Mouse (Mus musculus): ENCODE measurements around the gene Prkag1. TPM values are rescaled to one million over a fixed set of nuclear protein-coding genes. Genes with fewer than 3 reads are reported as not detected.

The Prkag1 gene
- polyA plus RNA-seq, 1 experiment from 2014 or later: 59.0 TPM

- Histone ChIP-seq H3K27ac (no peak overlapping the region), H3K27me3 (ENCODE audit: control insufficient read depth, insufficient read depth, low read length) (peaks cover 99% of the 10 kb centered on the region), H3K9me3 (ENCODE audit: control insufficient read depth, low read length) (no peaks in the 10 kb centered on the region), H3K4me1 (replicated peaks; ENCODE audit: control insufficient read depth, insufficient read depth, low read length) (peaks cover 19% of the 10 kb centered on the region), H3K4me2 (replicated peaks) (no peak overlapping the region), H3K36me3 (replicated peaks; ENCODE audit: control insufficient read depth, insufficient read depth) (no peaks in the 10 kb centered on the region), H3K9ac (no peak overlapping the region), H3K4me3 (replicated peaks; ENCODE audit: low read length) (no peak overlapping the region)
- DNase-seq (ENCODE audit: low spot score) (no peak), ATAC-seq (ENCODE audit: low FRiP score) (no peak)
- WGBS: 4% methylated on average over 8 of the region's 8 CpGs
These were observed 28.4 kb downstream of the Prkag1 start for GRCm38 (mm10) chr15:98802926-98803325.

- no peak for ATAC-seq (ENCODE audit: low FRiP score)
- H3K27ac ChIP-seq: no peak overlapping the region
- no peak overlapping the region for H3K9ac ChIP-seq
- H3K4me3 ChIP-seq (replicated peaks; ENCODE audit: low read length): no peak overlapping the region
- H3K36me3 ChIP-seq (replicated peaks; ENCODE audit: control insufficient read depth, insufficient read depth): no peaks in the 10 kb centered on the region
- H3K4me2 ChIP-seq (replicated peaks): no peak overlapping the region
- WGBS: 11% methylated on average over 12 of the region's 12 CpGs
- no peaks in the 10 kb centered on the region for H3K9me3 ChIP-seq (ENCODE audit: control insufficient read depth, low read length)
- H3K27me3 ChIP-seq (ENCODE audit: control insufficient read depth, insufficient read depth, low read length): peaks cover 97% of the 10 kb centered on the region
- peak; percentile 88 for DNase-seq (ENCODE audit: low spot score)
- H3K4me1 ChIP-seq (replicated peaks; ENCODE audit: control insufficient read depth, insufficient read depth, low read length): peaks cover 8% of the 10 kb centered on the region
These were observed 31.9 kb downstream of the Prkag1 start for GRCm38 (mm10) chr15:98799396-98799795.

DNA sequence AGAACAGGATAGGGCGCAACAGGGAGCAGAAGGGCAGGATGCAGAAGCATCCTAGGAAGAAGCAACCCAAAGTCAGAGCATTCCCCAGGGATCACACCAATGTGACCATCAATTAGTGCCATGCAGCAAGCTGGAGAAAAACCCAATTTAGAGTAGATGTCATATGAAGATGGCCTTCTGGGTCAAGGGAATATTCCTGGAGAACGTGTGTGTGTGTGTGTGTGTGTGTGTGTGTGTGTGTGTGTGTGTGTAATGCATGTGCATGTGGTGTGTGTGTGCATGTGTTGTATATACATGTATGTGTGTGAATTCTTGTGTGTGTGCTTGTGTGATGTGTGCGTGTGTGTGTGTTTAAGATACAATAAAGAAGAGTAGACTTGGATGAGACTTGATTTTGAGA lies 32.4 kb downstream of the Prkag1 start:
- no peaks in the 10 kb centered on the region for H3K9me3 ChIP-seq (ENCODE audit: control insufficient read depth, low read length)
- ATAC-seq (ENCODE audit: low FRiP score) (no peak), DNase-seq (ENCODE audit: low spot score) (no peak)
- H3K4me1 ChIP-seq (replicated peaks; ENCODE audit: control insufficient read depth, insufficient read depth, low read length): peaks cover 8% of the 10 kb centered on the region
- 46% methylated on average over 3 of the region's 3 CpGs for WGBS
- H3K4me2 ChIP-seq (replicated peaks): no peak overlapping the region
- peaks cover 98% of the 10 kb centered on the region for H3K27me3 ChIP-seq (ENCODE audit: control insufficient read depth, insufficient read depth, low read length)
- no peak overlapping the region for H3K27ac ChIP-seq
- no peak overlapping the region for H3K4me3 ChIP-seq (replicated peaks; ENCODE audit: low read length)
- H3K9ac ChIP-seq: no peak overlapping the region
- no peaks in the 10 kb centered on the region for H3K36me3 ChIP-seq (replicated peaks; ENCODE audit: control insufficient read depth, insufficient read depth)

- H3K9ac ChIP-seq: no peak overlapping the region
- H3K27ac ChIP-seq: no peak overlapping the region
- H3K4me2 ChIP-seq (replicated peaks): 0 out of 2 replicates have a peak overlapping the region, but pooled peaks have one; percentile 17
- H3K27me3 ChIP-seq (ENCODE audit: control insufficient read depth, insufficient read depth, low read length): peaks cover 98% of the 10 kb centered on the region
- peak; percentile 59 for DNase-seq (ENCODE audit: low spot score)
- 2% methylated on average over 28 of the region's 28 CpGs for WGBS
- no peaks in the 10 kb centered on the region for H3K9me3 ChIP-seq (ENCODE audit: control insufficient read depth, low read length)
- H3K36me3 ChIP-seq (replicated peaks; ENCODE audit: control insufficient read depth, insufficient read depth): no peaks in the 10 kb centered on the region
- peaks cover 8% of the 10 kb centered on the region for H3K4me1 ChIP-seq (replicated peaks; ENCODE audit: control insufficient read depth, insufficient read depth, low read length)
- ATAC-seq (ENCODE audit: low FRiP score): peak; percentile 91
- no peak overlapping the region for H3K4me3 ChIP-seq (replicated peaks; ENCODE audit: low read length)
These were observed 33.4 kb downstream of the Prkag1 start for GRCm38 (mm10) chr15:98797835-98798492.

DNA sequence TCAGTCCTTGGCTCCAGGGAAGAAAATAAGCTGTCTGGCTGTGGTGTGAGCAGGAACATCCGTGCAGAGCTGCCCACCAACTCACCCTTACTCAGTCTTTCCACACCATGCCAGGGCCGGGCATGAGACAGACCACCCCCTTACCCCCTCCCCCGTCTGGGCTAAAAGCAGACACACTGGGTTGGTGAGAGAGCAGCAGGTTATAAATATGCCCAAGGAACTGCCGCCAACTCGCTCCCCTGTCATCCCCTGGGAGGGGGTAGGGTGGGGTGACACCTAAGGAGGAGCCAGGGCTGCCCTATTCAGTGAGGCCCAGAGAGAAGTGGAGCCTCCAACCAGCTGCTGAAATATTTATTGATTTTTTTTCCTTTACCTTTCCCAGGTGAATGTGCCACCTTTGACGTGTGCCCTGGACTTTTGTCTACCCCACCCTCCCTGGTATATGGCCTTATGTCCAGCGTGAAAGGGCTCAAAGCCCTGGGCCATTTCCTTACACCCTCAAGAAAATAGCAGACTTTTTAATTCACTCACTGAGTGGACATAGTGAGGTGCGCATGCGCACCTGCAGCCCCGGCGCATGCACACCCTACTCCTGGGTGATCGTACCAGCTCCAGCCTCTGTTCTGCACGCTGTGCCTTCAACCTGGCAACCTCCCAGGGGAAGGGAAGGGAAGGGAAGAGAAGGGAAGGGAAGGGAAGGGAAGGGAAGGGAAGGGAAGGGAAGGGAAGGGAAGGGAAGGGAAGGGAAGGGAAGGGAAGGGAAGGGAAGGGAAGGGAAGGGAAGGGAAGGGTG lies 34.3 kb downstream of the Prkag1 start:
- ATAC-seq (ENCODE audit: low FRiP score) (no peak), DNase-seq (ENCODE audit: low spot score) (peak; percentile 63)
- H3K9ac ChIP-seq: no peak overlapping the region
- peaks cover 8% of the 10 kb centered on the region for H3K4me1 ChIP-seq (replicated peaks; ENCODE audit: control insufficient read depth, insufficient read depth, low read length)
- H3K4me3 ChIP-seq (replicated peaks; ENCODE audit: low read length): no peak overlapping the region
- 3% methylated on average over 13 of the region's 13 CpGs for WGBS
- H3K36me3 ChIP-seq (replicated peaks; ENCODE audit: control insufficient read depth, insufficient read depth): no peaks in the 10 kb centered on the region
- peaks cover 98% of the 10 kb centered on the region for H3K27me3 ChIP-seq (ENCODE audit: control insufficient read depth, insufficient read depth, low read length)
- H3K9me3 ChIP-seq (ENCODE audit: control insufficient read depth, low read length): no peaks in the 10 kb centered on the region
- peak overlapping the region; percentile 3; the same call in 1 of the 2 replicates for H3K4me2 ChIP-seq (replicated peaks)
- H3K27ac ChIP-seq: no peak overlapping the region

DNA sequence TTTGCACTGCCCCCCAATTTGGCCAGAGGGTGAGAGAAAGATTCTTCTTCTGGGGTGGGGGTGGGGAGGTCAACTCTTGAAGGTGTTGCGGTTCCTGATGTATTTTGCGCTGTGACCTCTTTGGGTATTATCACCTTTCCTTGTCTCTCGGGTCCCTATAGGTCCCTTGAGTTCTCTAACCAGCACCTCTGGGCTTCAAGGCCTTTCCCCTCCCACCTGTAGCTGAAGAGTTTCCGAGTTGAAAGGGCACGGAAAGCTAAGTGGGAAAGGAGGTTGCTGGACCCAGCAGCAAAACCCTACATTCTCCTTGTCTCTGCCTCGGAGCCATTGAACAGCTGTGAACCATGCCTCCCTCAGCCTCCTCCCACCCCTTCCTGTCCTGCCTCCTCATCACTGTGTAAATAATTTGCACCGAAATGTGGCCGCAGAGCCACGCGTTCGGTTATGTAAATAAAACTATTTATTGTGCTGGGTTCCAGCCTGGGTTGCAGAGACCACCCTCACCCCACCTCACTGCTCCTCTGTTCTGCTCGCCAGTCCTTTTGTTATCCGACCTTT lies 38.1 kb downstream of the Prkag1 start:
- Histone ChIP-seq H3K4me2 (replicated peaks) (peak overlapping the region; percentile 62), H3K4me3 (replicated peaks; ENCODE audit: low read length) (peak overlapping the region; percentile 34), H3K36me3 (replicated peaks; ENCODE audit: control insufficient read depth, insufficient read depth) (no peaks in the 10 kb centered on the region), H3K4me1 (replicated peaks; ENCODE audit: control insufficient read depth, insufficient read depth, low read length) (peaks cover 8% of the 10 kb centered on the region), H3K27me3 (ENCODE audit: control insufficient read depth, insufficient read depth, low read length) (peaks cover 98% of the 10 kb centered on the region), H3K9ac (0 out of 2 replicates have a peak overlapping the region, but pooled peaks have one; percentile 49), H3K27ac (no peak overlapping the region), H3K9me3 (ENCODE audit: control insufficient read depth, low read length) (no peaks in the 10 kb centered on the region)
- DNase-seq (ENCODE audit: low spot score): no peak
- 4% methylated on average over 13 of the region's 13 CpGs for WGBS
- no peak for ATAC-seq (ENCODE audit: low FRiP score)

DNA sequence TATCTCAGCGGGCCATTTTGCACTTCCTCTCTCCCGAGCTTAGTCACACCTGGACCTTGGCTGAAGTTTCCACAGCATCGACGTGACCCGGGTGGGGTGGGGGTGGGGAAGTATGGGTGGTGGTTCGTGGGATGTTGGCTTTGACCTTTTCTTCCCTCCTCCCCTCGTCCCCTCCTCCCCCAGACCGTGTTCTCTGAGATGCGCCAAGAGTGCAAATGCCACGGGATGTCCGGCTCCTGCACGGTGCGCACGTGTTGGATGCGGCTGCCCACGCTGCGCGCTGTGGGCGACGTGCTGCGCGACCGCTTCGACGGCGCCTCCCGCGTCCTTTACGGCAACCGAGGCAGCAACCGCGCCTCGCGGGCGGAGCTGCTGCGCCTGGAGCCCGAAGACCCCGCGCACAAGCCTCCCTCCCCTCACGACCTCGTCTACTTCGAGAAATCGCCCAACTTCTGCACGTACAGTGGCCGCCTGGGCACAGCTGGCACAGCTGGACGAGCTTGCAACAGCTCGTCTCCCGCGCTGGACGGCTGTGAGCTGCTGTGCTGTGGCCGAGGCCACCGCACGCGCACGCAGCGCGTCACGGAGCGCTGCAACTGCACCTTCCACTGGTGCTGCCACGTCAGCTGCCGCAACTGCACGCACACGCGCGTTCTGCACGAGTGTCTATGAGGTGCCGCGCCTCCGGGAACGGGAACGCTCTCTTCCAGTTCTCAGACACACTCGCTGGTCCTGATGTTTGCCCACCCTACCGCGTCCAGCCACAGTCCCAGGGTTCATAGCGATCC lies 38.9 kb downstream of the Prkag1 start:
- WGBS: 1% methylated on average over 75 of the region's 75 CpGs
- peaks cover 8% of the 10 kb centered on the region for H3K4me1 ChIP-seq (replicated peaks; ENCODE audit: control insufficient read depth, insufficient read depth, low read length)

DNA sequence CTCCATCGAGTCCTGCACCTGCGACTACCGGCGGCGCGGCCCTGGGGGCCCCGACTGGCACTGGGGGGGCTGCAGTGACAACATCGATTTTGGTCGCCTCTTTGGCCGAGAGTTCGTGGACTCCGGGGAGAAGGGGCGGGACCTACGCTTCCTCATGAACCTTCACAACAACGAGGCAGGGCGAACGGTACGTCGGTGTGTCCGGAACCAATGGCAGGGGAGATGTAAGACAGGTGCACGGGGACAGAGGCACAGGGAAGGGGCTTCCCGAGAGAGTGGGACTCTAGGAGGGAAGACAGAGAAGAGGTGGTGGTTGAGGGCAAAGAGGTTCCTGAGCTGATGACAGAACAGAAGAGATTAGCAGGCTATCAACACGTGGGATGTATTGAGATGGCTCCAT lies 39.5 kb downstream of the Prkag1 start:
- Histone ChIP-seq H3K9me3 (ENCODE audit: control insufficient read depth, low read length) (no peaks in the 10 kb centered on the region), H3K27me3 (ENCODE audit: control insufficient read depth, insufficient read depth, low read length) (peaks cover 99% of the 10 kb centered on the region), H3K9ac (no peak overlapping the region), H3K4me1 (replicated peaks; ENCODE audit: control insufficient read depth, insufficient read depth, low read length) (peaks cover 4% of the 10 kb centered on the region), H3K4me3 (replicated peaks; ENCODE audit: low read length) (peak overlapping the region; percentile 34; the same call in 1 of the 2 replicates), H3K27ac (no peak overlapping the region), H3K4me2 (replicated peaks) (peak overlapping the region; percentile 62; the same call in 1 of the 2 replicates), H3K36me3 (replicated peaks; ENCODE audit: control insufficient read depth, insufficient read depth) (no peaks in the 10 kb centered on the region)
- DNase-seq (ENCODE audit: low spot score): no peak
- no peak for ATAC-seq (ENCODE audit: low FRiP score)
- 1% methylated on average over 23 of the region's 23 CpGs for WGBS

More for the DNA sequence above, 38.9 kb downstream of the Prkag1 start:
- H3K27me3 ChIP-seq (ENCODE audit: control insufficient read depth, insufficient read depth, low read length): peaks cover 98% of the 10 kb centered on the region
- peak; percentile 26 for ATAC-seq (ENCODE audit: low FRiP score)
- DNase-seq (ENCODE audit: low spot score): peak; percentile 62
- no peak overlapping the region for H3K27ac ChIP-seq
- no peaks in the 10 kb centered on the region for H3K36me3 ChIP-seq (replicated peaks; ENCODE audit: control insufficient read depth, insufficient read depth)
- no peaks in the 10 kb centered on the region for H3K9me3 ChIP-seq (ENCODE audit: control insufficient read depth, low read length)
- peak overlapping the region; percentile 34 for H3K4me3 ChIP-seq (replicated peaks; ENCODE audit: low read length)
- H3K9ac ChIP-seq: peak overlapping the region; percentile 49; the same call in 1 of the 2 replicates
- H3K4me2 ChIP-seq (replicated peaks): peak overlapping the region; percentile 62
